Mouse (Mus musculus): ENCODE data around the gene Ddx41. TPM values are rescaled to one million over a fixed set of nuclear protein-coding genes. Genes with fewer than 3 reads are reported as not detected.

Ddx41 gene
- total RNA-seq, 2 experiments from 2014 or later: 17.5 to 18.2 TPM

DNA sequence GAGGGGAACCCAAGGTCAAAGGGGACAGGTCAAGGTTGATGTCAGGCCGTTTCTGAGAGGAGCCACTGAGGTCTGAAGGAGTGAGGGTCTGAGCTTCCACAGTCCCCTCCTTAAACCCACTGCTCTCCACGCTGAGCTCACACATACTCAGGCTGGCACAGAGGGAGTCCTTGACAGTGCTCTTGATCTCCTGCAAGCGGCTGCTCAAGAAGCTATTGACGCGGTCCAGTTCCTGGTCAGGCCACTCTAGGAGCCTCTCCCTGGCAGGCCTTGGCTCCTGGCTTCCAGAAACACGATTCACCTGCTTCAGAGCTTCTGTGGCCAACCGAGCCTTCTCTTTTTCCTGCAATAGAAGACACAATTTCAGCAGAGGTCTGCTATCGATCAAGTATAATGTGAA lies 7.0 kb upstream of the Ddx41 start:
- DNase-seq: no peak
- intact Hi-C loops (cut with DNase I): no loop called here

DNA sequence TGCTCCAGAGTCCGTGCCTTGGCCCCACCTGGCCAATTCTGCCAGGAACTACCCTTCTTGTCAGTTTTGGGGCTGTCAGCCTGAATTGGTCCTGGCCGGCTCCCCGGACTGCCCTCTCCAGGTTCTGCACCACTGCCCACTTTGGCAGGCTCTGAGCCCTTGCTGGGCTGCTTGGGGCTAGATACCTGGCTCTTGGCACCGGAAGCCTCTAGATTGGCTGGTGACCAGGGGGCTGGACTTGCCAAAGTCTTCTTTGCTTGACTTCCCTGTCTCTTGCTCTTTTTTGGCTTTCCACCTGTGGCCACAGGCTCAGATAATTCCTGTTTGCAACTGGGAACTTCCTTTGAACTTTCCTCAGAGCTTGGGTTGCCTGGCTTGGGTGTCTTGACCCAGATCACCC lies 6.4 kb upstream of the Ddx41 start:
- DNase-seq: no peak
- intact Hi-C loops (cut with DNase I): no loop called here

GRCm38 (mm10) chr13:55540933-55541332 lies 4.5 kb upstream of the Ddx41 start:
- DNase-seq: peak; percentile 40 to 52
- intact Hi-C loops (cut with DNase I): no loop called here

- intact Hi-C loops (cut with DNase I): loop anchor here (5.0 kb wide), 1 partner anchor 128 kb away; no protein-coding TSS in a partner anchor
- DNase-seq: no peak
Observed at GRCm38 (mm10) chr13:55535796-55536193, 663 bp downstream of the Ddx41 start.

- intact Hi-C loops (cut with DNase I): loop anchor here (5.0 kb wide), 1 partner anchor 128 kb away; no protein-coding TSS in a partner anchor
- no peak for DNase-seq
Observed at GRCm38 (mm10) chr13:55535191-55535590, 1.3 kb downstream of the Ddx41 start.

DNA sequence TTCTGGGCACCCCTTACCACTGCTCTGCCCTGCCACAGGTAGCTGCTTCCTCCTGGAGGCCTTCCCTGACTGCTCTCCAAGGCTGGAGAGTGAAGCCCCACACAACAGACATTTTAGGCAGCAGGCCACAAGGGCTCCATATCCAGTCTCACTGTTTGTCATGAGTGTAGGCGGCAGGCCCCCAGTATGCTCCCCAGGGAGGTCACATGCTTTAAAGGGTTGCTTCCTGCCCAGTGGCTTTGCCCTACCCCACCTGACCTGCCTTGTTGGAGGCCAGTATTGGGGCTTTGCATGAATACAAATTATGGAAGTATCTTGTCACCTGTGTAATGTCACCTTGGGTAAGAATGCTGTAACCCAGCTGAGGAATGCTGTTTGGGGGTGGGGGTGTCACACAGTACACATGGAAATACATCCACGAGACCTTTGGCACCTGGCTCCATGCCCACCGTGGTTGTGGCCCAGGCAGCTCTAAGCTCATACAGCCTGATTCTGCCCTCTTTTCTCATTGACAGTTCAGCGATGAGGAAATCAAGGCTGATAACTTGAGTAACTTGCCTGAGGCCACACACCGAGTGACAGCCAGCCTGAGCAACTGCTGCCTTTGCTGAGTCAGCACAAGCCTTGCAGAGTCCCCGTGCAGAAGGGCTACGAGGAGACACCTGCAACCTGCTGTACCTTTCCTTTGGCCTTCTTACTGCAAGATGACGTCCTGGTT lies 7.1 kb downstream of the Ddx41 start, which contains the start of gene Dok3:
Dok3 (minus strand) TSS at position 99 of the 718 bp plus-strand sequence.
- DNase-seq: no peak
- intact Hi-C loops (cut with DNase I): no loop called here

GRCm38 (mm10) chr13:55527834-55528772 lies 8.4 kb downstream of the Ddx41 start:
- DNase-seq: no peak
- intact Hi-C loops (cut with DNase I): no loop called here

DNA sequence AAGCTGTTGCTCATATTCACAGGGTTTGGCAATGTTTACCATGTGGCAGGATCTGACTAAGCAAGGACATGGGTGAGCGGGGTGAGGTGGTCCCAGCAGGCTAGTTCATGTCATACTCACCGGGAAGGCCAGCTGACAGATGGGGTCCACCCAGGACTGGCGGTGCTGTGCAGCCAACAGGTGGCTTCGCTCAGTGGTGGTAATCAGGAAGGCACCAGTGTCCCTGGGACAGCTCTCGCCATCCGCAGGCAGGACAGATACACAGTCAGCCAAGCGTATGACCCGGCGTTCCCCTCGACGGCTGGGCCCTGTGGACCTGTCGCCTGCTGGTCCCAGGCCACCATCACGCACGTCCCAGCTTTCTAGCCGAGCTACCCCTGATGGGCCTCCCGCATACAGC lies 9.2 kb downstream of the Ddx41 start:
- intact Hi-C loops (cut with DNase I): no loop called here
- no peak for DNase-seq

- no peak for DNase-seq
- intact Hi-C loops (cut with DNase I): no loop called here
Observed at GRCm38 (mm10) chr13:55525733-55526553, 10.5 kb downstream of the Ddx41 start.

GRCm38 (mm10) chr13:55523951-55524600 lies 12.4 kb downstream of the Ddx41 start:
- intact Hi-C loops (cut with DNase I): no loop called here
- no peak for DNase-seq

- intact Hi-C loops (cut with DNase I): no loop called here
- DNase-seq: peak; percentile 40 to 54
Observed at GRCm38 (mm10) chr13:55523278-55523677, 13.2 kb downstream of the Ddx41 start.

DNA sequence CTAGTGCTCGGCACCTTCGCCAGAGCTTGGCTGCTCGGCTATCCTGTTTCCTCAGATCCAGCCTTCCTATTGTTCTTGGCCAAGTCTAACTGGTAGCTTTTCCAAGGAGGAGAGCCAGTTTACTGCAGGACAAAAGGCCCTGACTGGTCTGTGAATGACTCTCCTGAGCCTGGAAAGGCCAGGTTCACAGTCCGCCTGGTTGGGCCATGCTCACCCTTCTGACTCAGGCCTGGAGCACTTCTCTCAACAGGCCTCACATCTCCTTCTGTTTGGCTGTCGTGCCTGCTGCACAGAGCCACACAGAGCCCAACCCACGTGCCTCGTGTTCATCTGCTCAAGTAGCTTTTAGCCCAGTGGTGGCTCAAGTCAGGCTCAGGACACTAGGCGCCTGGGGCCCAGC lies 13.7 kb downstream of the Ddx41 start:
- DNase-seq: peak; percentile 40 to 52
- intact Hi-C loops (cut with DNase I): no loop called here

DNA sequence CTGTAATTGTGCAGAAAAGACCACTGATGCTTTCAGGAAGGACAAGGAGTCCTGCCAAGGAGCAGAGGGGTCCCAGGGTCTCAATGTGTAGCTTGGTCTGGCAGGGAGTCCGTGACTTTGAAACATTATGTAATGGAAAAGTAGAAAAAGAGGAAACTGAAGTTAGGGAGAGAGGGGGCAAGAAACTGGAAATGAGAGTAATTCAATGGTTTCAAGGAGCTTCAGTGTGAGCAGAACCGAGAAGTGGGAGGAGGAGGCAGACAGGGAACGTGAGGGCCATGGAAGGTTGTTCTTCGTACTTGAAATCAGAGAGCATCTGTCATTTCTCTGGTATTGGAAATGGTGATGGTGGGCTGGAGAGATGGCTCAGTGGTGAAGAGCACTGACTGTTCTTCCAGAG lies 16.9 kb downstream of the Ddx41 start:
- DNase-seq: no peak
- intact Hi-C loops (cut with DNase I): no loop called here

- DNase-seq: peak; percentile 89 to 94
- intact Hi-C loops (cut with DNase I): loop anchor here (1.0 kb wide), 2 partner anchors 99 to 112 kb away; no protein-coding TSS in a partner anchor
Observed at GRCm38 (mm10) chr13:55516955-55517354, 19.5 kb downstream of the Ddx41 start.

DNA sequence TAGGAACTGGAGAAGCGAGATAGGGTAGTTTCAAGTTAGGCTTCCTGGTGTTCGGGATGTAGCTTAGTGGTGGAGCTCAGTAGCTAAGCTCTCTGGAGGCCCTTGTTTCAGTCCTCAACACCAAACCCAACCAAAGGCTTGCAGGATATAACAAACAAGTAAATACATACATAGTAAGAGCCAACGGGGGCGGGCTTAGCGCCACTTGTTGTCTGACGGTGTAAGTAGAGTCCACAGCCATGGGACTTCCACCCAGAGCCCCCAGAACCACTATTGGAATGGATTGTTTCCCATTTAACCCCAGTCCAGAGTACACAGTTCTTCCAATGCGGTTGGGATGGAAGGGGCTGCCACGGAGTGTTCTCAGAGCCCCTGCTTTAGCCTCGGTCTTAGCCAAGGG lies 22.6 kb downstream of the Ddx41 start:
- intact Hi-C loops (cut with DNase I): loop anchor here (1.0 to 2.0 kb wide), 3 partner anchors 35 to 93 kb away; no protein-coding TSS in a partner anchor
- DNase-seq: no peak

GRCm38 (mm10) chr13:55513111-55513748 lies 23.2 kb downstream of the Ddx41 start, which contains the start of gene Pdlim7:
Gene Pdlim7 (minus strand): TSS chr13:55513676.
- DNase-seq: peak; percentile 93 to 94
- intact Hi-C loops (cut with DNase I): loop anchor here (1.0 to 2.0 kb wide), 2 partner anchors 40 to 92 kb away; no protein-coding TSS in a partner anchor

DNA sequence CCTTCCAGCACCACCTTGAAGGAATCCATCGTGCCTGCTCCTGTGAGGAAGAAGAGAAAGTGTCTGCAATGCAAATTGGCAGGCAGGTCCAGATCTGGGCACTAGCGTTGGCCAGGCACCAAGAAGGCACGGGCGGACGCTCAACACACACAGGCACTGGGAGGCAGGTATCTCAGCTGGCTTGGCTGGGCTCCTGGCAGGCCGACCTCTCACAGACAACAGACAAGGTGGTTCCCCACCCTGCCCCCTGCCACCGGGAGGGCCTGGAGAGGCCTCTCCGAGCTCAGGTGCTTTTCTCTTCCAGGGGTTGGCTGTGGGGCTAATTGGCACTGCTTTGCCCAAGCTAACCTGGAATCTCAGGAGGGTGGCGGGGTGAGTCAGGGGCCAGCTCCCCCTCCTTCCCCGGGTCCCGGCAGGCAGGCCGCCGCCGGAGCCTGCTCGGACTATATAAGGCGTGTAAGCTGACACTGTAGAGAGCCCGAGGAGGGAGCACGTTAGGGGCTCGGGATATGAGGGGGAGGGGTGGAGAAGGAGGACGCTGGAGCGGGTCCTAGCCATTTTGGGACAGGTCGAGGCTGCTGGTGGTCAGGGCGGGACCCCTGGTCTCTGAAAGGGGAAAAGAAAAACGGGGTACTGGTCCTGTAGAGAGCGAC lies 24.0 kb downstream of the Ddx41 start:
- peak; percentile 77 to 82 for DNase-seq
- intact Hi-C loops (cut with DNase I): loop anchor here (1.0 to 2.0 kb wide), 2 partner anchors 40 to 91 kb away; no protein-coding TSS in a partner anchor

- DNase-seq: peak in 1 of 2 experiments; percentile 43
- intact Hi-C loops (cut with DNase I): no loop called here
Observed at GRCm38 (mm10) chr13:55511492-55511861, 25.0 kb downstream of the Ddx41 start.
